Mouse (Mus musculus): ENCODE measurements around the gene Smpdl3b.

- TF ChIP-seq TBP (conservative IDR thresholded peaks at IDR 0.05; ENCODE audit: low read depth, low read length) (no peak), ZC3H11A (IDR thresholded peaks at IDR 0.05; ENCODE audit: low read depth, low read length) (no peak)
These were observed 28.2 kb upstream of the Smpdl3b start for GRCm38 (mm10) chr4:132785228-132785627.

All from CH12.LX (cell line).